Mouse (Mus musculus) kidney, postnatal 0 days (tissue): ENCODE measurements around the gene 8030411F24Rik. TPM values are rescaled to one million over a fixed set of nuclear protein-coding genes. Genes with fewer than 3 reads are reported as not detected.
"Not testable (repeated sequence)": the region's sequence is repeated elsewhere in the genome, so short reads cannot be mapped to it uniquely, and the experiment has no call there.

Source experiments
- ATAC-seq: fragments of 200-750 bp; cut with Nextera tagmentation; replicated peaks from 2 replicates; pipeline ENCODE4 v1.8.0; 2017; ENCODE audit warnings: low read depth, moderate number of reproducible peaks, moderate TSS enrichment, moderate library complexity; ENCODE audit not compliant: low FRiP score
- DNase-seq: peaks from one replicate; pipeline ENCODE4 v3.0.0-alpha.2; 2016; ENCODE audit warnings: low spot score
- H3K27ac ChIP-seq: fragments of 300-500 bp; sonication (generic); 2 replicates; pipeline ENCODE4 v1.5.1; 2014; ENCODE audit warnings: mild to moderate bottlenecking
- H3K27me3 ChIP-seq: fragments of 300-500 bp; sonication (generic); 2 replicates; pipeline ENCODE4 v1.6.1; 2014; ENCODE audit warnings: low read length, mixed read lengths; ENCODE audit not compliant: insufficient read depth
- H3K36me3 ChIP-seq: fragments of 300-500 bp; sonication (generic); 2 replicates; pipeline ENCODE4 v1.6.1; 2014; ENCODE audit warnings: low read length, mixed read lengths; ENCODE audit not compliant: insufficient read depth
- H3K4me1 ChIP-seq: fragments of 300-500 bp; sonication (generic); replicated peaks from 2 replicates; pipeline ENCODE4 v1.6.1; 2014; ENCODE audit warnings: antibody characterized with exemption, low read length, mixed read lengths; ENCODE audit not compliant: insufficient read depth
- H3K4me2 ChIP-seq: fragments of 300-500 bp; sonication (generic); 2 replicates; pipeline ENCODE4 v1.6.1; 2014; ENCODE audit warnings: mild to moderate bottlenecking, low read length, moderate library complexity, mixed read lengths
- H3K4me3 ChIP-seq: fragments of 300-500 bp; sonication (generic); replicated peaks from 2 replicates; pipeline ENCODE4 v1.5.1; 2014; ENCODE audit warnings: low read depth, low read length
- H3K9ac ChIP-seq: fragments of 300-500 bp; sonication (generic); 2 replicates; pipeline ENCODE4 v1.6.1; 2014; ENCODE audit warnings: low read depth, low read length
- H3K9me3 ChIP-seq: fragments of 300-500 bp; sonication (generic); replicated peaks from 2 replicates; pipeline ENCODE4 v1.6.1; 2016; ENCODE audit warnings: low read length, inconsistent platforms, mixed read lengths
- CTCF ChIP-seq: IDR thresholded peaks from 2 replicates; pipeline ENCODE4 v1.5.1; 2016; ENCODE audit warnings: antibody characterized with exemption, low read depth, mild to moderate bottlenecking, moderate library complexity
- WGBS: fragments of 180-500 bp; shearing (Covaris S2); extraction: QIAGEN DNeasy Blood & Tissue Kit; methylation state at CpG from one replicate; pipeline ENCODE4 v1.1.7; 2014; 5-methylcytosine and 5-hydroxymethylcytosine counted together
- polyA plus RNA-seq: library from polyadenylated mRNA; unstranded; fragments of >200 nt; fragmentation: Nextera tagmentation; extraction: Ambion mirVana; gene quantifications from 2 replicates; pipeline ENCODE4 v1.2.1, GENCODE M21; 2015

8030411F24Rik gene
- polyA plus RNA-seq, 1 experiment from 2014 or later = not detected

DNA sequence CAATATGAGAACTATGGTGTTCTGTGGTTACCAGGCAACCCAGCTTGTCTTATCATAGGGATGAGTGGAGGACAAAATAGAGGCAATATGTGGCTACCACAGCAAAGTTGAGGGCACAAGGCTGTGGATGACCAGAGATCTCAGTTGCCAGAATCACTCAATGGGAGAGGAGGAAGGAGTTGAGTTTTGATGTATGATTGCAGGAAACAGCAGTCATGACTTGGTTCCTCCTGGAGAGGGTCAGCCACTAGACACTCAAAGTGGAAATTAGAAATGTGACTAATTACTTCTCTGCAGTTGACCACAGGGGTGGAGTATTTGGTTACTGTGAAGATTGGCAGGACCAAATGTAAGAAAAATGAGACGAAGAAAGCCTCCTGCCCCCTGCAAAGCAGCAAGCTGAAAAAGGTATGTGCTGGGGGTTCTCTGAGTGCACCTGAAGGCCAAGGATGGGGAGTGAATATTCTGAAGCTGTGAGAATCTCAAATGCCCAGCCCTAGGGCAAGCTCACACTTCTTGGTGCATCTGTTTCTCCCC lies 27.4 kb upstream of the 8030411F24Rik start:
- H3K36me3 ChIP-seq = no peaks in the 10 kb centered on the region
- no peak overlapping the region for H3K27ac ChIP-seq
- no peak overlapping the region for H3K4me3 ChIP-seq
- no peak overlapping the region for H3K4me2 ChIP-seq
- ATAC-seq (no peak), DNase-seq (no peak)
- no peak for TF ChIP-seq CTCF
- no peak overlapping the region for H3K9ac ChIP-seq
- 55% methylated on average over 1 of the region's 1 CpGs for WGBS
- H3K27me3 ChIP-seq = no peaks in the 10 kb centered on the region
- H3K9me3 ChIP-seq = no peaks in the 10 kb centered on the region
- no peaks in the 10 kb centered on the region for H3K4me1 ChIP-seq

DNA sequence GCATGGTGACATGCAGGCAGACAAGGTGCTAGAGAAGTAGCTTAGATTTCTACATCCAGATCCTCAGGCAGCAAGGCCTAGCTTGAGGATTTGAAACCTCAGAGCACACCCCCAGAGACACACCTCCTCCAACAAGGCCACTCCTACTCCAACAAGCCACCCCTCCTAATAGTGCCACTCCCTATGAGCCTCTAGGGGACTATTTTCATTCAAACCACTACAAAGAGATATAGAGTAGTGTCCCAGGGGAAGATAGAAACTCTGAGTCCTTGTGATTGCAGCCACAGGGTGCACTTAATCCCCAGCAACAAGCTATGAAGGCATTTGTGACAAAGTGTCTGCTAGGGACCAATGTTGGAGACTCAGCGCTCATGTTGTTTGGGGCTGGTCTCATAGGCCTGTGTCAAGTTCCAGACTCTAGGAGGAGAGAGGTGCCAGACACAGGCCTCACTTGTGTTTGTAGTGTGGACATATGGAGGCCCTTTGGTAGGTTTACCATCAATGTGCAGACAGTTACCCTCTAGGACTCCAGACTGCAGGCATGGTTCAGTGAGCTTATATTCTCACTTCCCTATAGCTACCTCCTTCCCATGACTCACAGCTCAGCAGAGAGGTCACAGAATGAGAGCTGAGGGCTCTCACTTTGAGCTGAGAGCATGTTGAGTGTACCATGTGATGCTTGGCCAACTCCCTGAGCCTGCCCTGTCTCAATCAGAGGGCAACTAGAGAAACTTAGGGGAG lies 18.0 kb upstream of the 8030411F24Rik start:
- ATAC-seq = 0 out of 2 replicates have a peak, but pooled peaks have one; percentile 25
- no peaks in the 10 kb centered on the region for H3K27me3 ChIP-seq
- WGBS = 91% methylated on average over 1 of the region's 1 CpGs
- H3K9me3 ChIP-seq = no peaks in the 10 kb centered on the region
- no peaks in the 10 kb centered on the region for H3K4me1 ChIP-seq
- H3K9ac ChIP-seq = no peak overlapping the region
- no peak overlapping the region for H3K4me3 ChIP-seq
- no peaks in the 10 kb centered on the region for H3K36me3 ChIP-seq
- H3K27ac ChIP-seq = no peak overlapping the region
- H3K4me2 ChIP-seq = no peak overlapping the region
- no peak for TF ChIP-seq CTCF
- DNase-seq = no peak

- not testable (repeated sequence) for H3K27me3 ChIP-seq, H3K9ac ChIP-seq, ATAC-seq, H3K4me1 ChIP-seq, H3K27ac ChIP-seq, H3K36me3 ChIP-seq, DNase-seq, H3K4me3 ChIP-seq, H3K9me3 ChIP-seq, H3K4me2 ChIP-seq
- 80% methylated on average over 4 of the region's 4 CpGs for WGBS
Observed at GRCm38 (mm10) chr2:148771397-148771796, 10.4 kb upstream of the 8030411F24Rik start, which contains the start of gene Cst11. Gene Cst11 (minus strand): TSS chr2:148771497.

- no peaks in the 10 kb centered on the region for H3K36me3 ChIP-seq
- no peak for TF ChIP-seq CTCF
- no peaks in the 10 kb centered on the region for H3K9me3 ChIP-seq
- no peaks in the 10 kb centered on the region for H3K27me3 ChIP-seq
- no peak within 1 kb of the TSS for H3K27ac ChIP-seq
- no peak within 1 kb of the TSS for H3K4me3 ChIP-seq
- 90% methylated on average over 6 of the region's 6 CpGs for WGBS
- H3K4me2 ChIP-seq = no peak within 1 kb of the TSS
- DNase-seq = no peak
- no peaks in the 10 kb centered on the region for H3K4me1 ChIP-seq
- ATAC-seq = no peak
- no peak within 1 kb of the TSS for H3K9ac ChIP-seq
Observed at GRCm38 (mm10) chr2:148789142-148789541, 7.3 kb downstream of the 8030411F24Rik start, which contains the start of gene Cst12. Gene Cst12 (plus strand): TSS chr2:148789361.

DNA sequence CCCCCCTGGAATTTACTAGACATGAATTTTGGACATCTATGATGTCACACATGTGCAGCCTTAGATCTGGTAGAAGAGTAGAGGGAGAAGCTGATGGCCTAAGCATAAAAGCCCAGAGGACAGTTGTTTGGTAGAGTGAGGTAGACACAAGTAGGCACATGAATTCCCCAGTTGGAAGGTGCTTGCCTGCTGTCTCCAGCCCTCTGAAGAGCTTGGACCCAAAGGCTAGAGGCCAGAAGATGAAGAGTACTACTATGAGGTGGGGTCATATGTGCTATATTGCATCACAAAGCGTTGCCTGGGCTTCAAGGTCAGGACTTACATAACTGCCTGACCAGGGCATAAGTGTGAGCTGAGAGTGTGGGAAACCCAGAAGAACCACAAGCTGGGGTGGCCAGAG lies 16.7 kb downstream of the 8030411F24Rik start, which contains the start of gene Cst8:
Gene Cst8, plus strand, starts transcription at position 301 of the 400 bp plus-strand sequence.
- no peaks in the 10 kb centered on the region for H3K27me3 ChIP-seq
- H3K9me3 ChIP-seq = no peaks in the 10 kb centered on the region
- H3K4me3 ChIP-seq = no peak within 1 kb of the TSS
- ATAC-seq (no peak), DNase-seq (no peak)
- H3K4me1 ChIP-seq = no peaks in the 10 kb centered on the region
- 85% methylated on average over 1 of the region's 1 CpGs for WGBS
- H3K4me2 ChIP-seq = no peak within 1 kb of the TSS
- H3K27ac ChIP-seq = no peak within 1 kb of the TSS
- no peak for TF ChIP-seq CTCF
- no peaks in the 10 kb centered on the region for H3K36me3 ChIP-seq
- H3K9ac ChIP-seq = no peak within 1 kb of the TSS

- H3K27me3 ChIP-seq = no peaks in the 10 kb centered on the region
- WGBS = 21% methylated on average over 3 of the region's 3 CpGs
- H3K27ac ChIP-seq = no peak overlapping the region
Observed at GRCm38 (mm10) chr2:148801491-148801921, 19.7 kb downstream of the 8030411F24Rik start.

More at GRCm38 (mm10) chr2:148801491-148801921, 19.7 kb downstream of the 8030411F24Rik start:
- Histone ChIP-seq H3K9ac (no peak overlapping the region), H3K4me1 (no peaks in the 10 kb centered on the region), H3K4me3 (no peak overlapping the region), H3K4me2 (no peak overlapping the region), H3K9me3 (no peaks in the 10 kb centered on the region), H3K36me3 (no peaks in the 10 kb centered on the region)
- TF ChIP-seq CTCF = no peak
- DNase-seq = no peak
- ATAC-seq = peak; percentile 61; the same call in 1 of the 2 replicates
